Mouse (Mus musculus) gonadal fat pad, adult 2 months (tissue): ENCODE data around the gene Trio. TPM values are rescaled to one million over a fixed set of nuclear protein-coding genes. Genes with fewer than 3 reads are reported as not detected.

ENCODE experiments used
- DNase-seq: peaks from one replicate; pipeline ENCODE4 v3.0.0-alpha.2; 2012; ENCODE audit warnings: low read depth
- polyA plus RNA-seq: library from polyadenylated mRNA; depleted of rRNA; stranded (reverse); fragments of >200 nt; gene quantifications from 2 replicates; pipeline ENCODE4 v1.2.3, GENCODE M21; 2012

Gene Trio
- polyA plus RNA-seq, 1 experiment = 50.8 TPM

DNA sequence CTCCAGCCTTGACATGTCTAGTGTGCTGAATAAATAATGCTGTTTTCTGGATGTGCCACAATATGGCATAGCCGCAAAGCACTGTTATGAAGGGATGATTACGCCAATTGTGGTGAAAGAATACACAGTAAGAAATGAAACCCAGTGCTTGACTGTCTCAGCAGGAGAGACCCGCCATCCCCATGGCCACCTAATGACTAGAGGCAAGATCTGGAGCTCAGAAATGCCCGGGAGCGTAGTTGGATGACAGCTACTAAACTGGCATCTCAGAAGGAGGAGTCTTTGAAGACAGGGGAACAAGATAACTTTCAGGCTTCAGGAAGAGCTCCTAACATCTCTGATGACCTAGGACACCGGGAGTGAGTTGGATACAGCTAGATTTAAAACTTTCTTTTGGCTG, 12.0 kb upstream of the Trio start:
- DNase-seq = no peak

GRCm38 (mm10) chr15:28035601-28036000, 10.0 kb upstream of the Trio start:
- no peak for DNase-seq

DNA sequence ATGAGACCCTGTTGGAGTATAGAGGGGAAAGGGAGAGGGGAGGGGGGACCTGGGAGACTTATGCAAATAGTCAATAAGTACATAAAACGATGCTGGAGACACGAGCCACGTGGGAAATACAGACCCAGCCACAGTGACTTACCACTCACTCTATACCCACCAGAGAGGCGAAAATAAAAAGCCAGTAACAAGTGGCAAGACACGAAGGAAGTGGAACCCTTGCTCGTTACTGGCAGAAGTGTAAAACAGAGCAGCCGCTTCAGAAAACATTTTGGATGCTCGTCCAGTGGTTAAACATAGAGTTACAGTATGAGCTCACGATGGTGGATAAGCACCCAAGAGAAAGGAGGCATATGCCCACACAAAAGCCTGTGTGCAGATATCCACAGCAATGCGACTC, 9.0 kb upstream of the Trio start:
- DNase-seq = no peak

- DNase-seq = no peak
Measured at GRCm38 (mm10) chr15:28029371-28029770, 3.7 kb upstream of the Trio start.

DNA sequence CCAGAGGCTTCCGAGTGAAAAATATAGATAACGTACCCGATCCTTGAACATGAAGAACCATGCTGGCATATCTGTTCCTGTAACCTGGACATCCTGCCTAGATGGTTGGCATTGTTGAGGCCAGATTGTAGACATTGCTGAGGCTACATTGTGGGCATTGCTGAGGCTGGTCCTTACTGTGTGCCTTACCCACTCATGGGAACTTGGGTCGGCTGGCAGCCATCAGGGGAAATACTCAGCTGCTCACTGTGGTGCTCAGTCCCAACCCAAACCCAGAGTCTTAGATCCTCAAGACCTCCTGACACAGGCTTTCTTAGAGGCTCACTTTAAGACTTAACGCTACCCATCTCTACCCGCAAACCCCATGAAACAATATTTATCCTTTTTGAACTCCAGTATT, 2.9 kb upstream of the Trio start:
- no peak for DNase-seq

DNA sequence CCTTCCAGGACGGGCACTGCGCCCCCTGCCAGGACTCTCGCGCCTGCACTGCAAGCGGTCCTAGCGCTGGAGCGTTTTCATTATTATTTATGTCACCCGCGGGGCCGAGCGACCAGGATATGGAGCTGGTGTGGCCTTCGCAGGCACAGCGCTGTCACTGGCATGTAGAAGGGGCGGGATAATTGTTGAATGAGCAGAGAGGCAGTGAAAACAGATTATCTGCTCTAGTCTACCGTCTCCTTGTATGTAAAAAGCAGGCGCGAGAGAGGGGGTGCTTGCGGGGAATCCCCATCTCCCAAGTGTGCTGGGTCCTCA, 476 bp upstream of the Trio start:
- no peak for DNase-seq

- DNase-seq = no peak
Measured at GRCm38 (mm10) chr15:28024965-28025338, 696 bp downstream of the Trio start.

GRCm38 (mm10) chr15:28024031-28024964, 1.4 kb downstream of the Trio start:
- no peak for DNase-seq

GRCm38 (mm10) chr15:28021591-28022209, 3.9 kb downstream of the Trio start:
- no peak for DNase-seq

DNA sequence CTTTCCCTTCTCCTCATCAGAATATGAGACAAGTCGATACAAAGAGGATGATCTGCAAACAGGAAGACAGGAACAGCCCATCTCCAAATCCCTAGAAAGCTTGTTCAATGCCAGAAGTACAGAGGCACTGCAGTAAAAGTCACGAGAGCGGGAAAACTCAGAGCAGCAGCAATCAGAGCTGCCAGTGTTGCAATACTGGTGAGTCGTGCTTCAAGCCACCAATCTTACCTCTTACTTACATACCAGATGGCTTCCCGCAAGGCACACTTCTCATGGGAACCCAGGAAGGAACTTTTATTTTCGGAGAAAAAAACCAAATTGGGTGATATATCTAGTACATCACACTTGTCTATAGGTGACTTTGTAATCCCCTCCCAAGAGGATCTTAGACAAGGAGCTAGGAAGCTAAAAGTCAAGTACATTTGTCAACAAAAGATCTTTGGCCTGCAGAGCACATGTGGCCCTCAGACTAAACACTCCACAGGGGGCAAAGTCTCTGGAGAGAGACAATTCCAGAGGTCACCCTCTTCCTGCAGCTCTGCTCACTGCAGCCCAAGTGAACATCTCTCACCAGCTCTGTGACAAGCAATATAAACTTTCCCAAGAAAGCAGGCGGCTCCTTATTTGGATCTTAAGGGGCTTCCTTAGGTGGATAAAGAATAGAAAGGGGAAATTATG, 6.1 kb downstream of the Trio start:
- DNase-seq = no peak

- no peak for DNase-seq
Measured at GRCm38 (mm10) chr15:28007516-28007915, 18.1 kb downstream of the Trio start.

DNA sequence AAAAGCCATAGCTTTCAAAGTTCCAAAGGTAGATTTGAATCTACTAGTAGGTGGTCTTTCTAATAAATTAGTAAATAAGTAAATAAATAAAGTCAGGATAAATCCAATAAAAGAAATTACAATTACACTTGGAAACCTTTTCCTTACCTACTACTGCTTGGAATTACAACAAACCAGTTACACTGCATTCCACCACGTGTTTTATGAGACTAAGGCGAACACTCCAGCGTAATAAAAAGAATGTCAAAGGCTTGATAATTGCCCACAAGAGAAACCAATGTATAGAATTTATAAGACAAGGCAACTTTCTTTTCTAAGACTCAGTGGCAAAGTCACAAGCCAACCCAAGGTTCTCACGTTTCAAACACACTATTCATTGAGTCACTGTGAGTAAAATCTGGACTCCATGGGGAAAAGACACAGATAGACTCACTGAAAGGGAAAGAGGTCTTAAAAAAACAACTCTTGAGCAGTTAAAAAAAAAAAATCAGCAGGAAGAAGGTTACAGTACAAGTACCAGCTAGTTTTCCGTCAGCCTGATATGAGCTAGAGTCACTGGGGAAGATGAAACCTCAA, 21.4 kb downstream of the Trio start:
- no peak for DNase-seq

- DNase-seq = no peak
Measured at GRCm38 (mm10) chr15:28002515-28002914, 23.1 kb downstream of the Trio start.

GRCm38 (mm10) chr15:28001299-28001698, 24.3 kb downstream of the Trio start:
- DNase-seq = no peak

DNA sequence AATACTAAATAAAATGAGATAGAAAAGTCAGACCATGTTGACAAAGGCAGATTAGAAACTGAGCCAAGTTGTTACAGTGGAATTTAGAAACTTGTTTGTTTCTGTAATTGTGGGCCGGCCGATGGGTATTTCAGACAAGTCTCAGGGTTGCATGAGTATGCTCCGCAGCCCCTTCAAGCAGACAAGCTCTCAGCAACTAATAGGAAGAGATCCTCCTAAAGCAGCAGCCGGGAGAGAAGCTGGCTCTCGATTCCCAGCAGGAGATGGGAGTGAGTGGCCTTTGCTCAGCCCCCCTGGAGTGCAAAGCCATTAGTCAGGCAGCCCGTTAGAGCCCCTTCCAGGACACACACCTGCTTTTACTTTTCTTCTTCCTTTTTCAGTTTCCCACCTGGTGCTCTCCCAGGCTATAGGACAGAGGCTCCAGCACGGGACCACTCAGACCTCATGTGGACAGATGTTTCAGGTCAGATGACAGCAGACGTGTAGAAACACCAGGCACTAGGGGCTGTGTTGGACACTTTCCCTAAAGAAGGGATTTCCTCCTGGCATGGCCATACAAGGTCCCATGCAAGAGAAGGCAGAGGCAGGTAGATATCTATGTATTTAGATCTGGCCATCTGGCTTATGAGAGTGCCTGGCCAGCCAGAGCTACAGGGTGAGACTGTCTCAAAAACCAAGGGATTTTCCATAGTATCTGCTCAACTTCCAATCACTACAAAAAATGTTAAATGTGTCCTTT, 26.9 kb downstream of the Trio start:
- no peak for DNase-seq

GRCm38 (mm10) chr15:27997917-27998316, 27.7 kb downstream of the Trio start:
- DNase-seq = no peak

DNA sequence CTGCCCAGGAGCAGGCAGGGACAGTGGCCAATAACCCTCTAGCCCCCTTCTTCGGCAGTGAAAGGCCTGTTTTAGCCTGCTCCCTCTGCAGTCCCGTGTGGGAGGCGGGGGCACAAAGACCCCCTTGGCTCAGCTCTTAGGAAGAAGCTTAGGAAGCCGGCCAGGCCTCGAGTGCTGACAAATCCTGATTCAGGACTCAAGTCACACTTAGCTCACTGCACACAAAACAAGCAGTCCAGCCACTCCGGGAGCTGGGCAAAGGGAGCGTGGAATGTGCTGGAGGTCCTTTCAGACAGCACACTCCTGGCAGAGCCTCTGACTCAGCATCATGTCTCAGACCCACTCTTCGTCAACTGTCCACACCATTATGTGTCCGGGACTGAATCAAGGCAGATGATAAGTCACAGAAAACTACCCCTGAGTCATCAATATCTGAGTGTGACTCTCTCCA, 28.2 kb downstream of the Trio start:
- no peak for DNase-seq

GRCm38 (mm10) chr15:27996750-27997149, 28.9 kb downstream of the Trio start:
- DNase-seq = no peak

DNA sequence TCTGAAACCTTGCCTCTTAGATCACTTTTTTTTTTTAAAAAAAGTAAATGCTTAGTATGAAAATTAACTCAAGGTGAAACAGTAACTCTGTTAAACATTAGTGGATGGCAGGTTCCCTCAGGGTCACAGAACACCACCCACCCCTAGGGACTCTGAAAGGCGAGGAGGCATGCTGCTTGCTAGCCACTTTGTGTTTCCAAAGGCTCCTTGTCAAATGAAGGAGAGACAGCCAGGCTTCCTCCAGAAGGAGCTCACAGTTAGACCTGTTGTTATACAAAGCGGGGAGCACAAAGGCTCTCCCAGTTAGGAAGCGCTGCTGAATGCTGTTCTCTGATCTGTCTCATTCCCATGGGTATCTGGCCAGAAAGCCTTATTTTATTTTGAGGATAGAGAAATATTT, 30.2 kb downstream of the Trio start:
- DNase-seq = no peak

- no peak for DNase-seq
Measured at GRCm38 (mm10) chr15:27994870-27995269, 30.8 kb downstream of the Trio start.

GRCm38 (mm10) chr15:27993528-27993927, 32.1 kb downstream of the Trio start:
- DNase-seq = no peak

DNA sequence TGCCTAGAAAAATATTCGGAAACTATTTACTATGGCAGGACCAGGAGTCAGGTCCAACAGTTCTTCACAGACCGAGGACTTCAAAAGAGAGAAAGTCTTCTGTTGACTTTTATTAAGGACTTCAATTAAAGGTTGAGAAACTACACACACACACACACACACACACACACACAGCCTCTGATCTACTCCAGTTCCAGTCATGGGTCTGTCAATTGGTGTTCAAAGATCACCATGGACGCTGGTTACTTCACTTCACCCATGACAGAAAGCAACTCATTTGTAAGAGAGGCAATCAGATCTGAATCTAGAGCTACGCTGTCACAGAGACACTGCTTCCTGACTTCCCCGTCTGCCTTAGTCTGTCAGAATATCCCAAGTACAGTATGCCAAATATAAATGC, 33.1 kb downstream of the Trio start:
- DNase-seq = no peak
